Mouse (Mus musculus): ENCODE results near the gene Slfn3.
"Not testable (repeated sequence)": the region's sequence is repeated elsewhere in the genome, so short reads cannot be mapped to it uniquely, and the experiment has no call there.

Gene Slfn3

GRCm38 (mm10) chr11:83191134-83191893 lies at the start of gene Slfn3:
Gene Slfn3, plus strand, starts transcription at chr11:83191330.
- DNase-seq (ENCODE audit: low read depth), result peak; percentile 37

DNA sequence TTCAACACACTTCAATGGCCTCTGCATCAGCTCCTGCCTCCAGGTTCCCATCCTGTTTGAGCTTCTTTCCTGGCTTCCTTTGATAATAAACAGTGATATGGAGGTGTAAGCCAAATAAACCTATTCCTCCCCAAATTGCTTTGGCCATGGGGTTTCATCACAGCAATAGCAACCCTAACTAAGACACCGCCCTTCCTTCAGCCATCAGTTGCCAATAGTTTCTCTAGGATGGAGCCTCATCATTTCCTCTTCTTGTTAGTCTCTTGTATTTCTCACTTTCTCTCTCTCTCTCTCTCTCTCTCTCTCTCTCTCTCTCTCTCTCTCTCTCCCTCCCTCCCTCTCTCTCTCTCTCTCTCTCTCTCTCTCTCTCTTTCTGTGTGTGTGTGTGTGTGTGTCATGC lies 42.2 kb upstream of the Slfn3 start:
- DNase-seq (ENCODE audit: low read depth), result not testable (repeated sequence)

DNA sequence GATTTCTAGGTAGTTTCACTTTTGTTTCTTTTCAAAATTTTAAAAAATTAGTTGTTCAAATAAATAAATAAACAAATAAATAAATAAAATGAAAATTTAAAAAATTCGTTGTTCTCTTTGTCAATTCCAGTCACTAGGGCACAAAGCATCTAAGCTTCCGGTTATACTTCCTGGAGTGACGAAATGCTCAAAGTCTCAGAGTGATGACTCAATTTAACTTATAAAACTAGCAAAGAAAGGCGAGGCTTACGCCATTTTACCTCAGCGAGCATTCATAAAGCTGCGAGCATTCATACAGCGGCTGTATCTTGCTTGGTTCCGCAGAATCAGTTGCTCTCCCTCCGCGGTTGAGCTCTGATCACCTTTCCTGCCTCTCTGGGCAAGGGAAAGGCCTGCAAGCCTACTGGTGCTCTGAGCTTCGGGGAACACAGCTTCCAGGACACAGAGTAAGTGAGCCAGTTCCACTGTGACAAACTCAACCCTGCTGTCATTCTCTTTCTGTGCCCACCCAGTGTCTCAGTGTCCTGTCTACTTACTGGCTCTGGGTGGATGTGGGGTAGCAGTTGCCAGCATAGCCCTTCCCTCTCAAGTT lies 16.1 kb upstream of the Slfn3 start, which contains the start of gene Slfn4:
Gene Slfn4, plus strand, starts transcription at position 239 of the 592 bp plus-strand sequence.
- DNase-seq (ENCODE audit: low read depth), result no peak

DNA sequence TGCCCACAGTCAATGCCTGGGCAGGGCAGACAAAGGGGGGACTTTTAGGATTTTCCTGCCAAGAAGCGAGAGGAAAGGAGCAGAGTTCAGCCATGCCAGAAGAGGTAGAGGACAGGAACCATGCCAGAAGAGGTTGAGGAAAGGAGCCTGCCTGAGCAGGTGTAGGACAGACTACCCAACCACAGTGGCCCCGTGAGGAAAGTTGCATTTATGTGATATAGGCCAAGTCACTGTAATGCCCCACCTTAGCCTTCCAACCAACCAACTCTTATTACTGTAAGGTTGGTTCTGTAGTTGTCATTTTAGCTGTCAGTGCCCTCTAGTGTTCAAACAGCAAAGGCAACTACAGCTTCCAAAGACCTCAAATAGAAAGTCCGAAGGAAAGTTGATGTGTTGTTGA lies 871 bp downstream of the Slfn3 start:
- DNase-seq (ENCODE audit: low read depth), result peak; percentile 56

DNA sequence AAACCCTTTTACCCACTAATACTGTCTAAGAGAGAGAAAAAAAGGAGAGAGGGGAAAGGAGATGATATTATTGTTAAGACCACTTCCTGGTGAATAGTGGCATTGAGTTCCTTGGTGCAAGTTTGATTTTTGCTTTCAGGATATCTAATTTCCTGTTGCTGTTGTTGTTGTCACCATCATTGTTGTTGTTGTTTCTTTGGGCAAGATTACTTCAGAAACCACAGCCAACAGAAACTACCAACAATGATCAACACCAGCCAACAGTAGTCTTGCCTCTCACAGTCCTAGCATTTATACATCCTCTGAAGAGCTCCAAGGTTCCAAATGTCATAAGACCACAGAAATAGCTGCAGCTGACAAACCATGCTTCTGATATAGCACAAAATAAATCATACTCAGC lies 13.9 kb downstream of the Slfn3 start:
- no peak for DNase-seq (ENCODE audit: low read depth)

- DNase-seq (ENCODE audit: low read depth), result no peak
These were observed 25.0 kb downstream of the Slfn3 start for GRCm38 (mm10) chr11:83216119-83216518.

- no peak for DNase-seq (ENCODE audit: low read depth)
These were observed 30.3 kb downstream of the Slfn3 start for GRCm38 (mm10) chr11:83221328-83221877.

- peak; percentile 73 for DNase-seq (ENCODE audit: low read depth)
These were observed 32.2 kb downstream of the Slfn3 start for GRCm38 (mm10) chr11:83223367-83223766.

DNA sequence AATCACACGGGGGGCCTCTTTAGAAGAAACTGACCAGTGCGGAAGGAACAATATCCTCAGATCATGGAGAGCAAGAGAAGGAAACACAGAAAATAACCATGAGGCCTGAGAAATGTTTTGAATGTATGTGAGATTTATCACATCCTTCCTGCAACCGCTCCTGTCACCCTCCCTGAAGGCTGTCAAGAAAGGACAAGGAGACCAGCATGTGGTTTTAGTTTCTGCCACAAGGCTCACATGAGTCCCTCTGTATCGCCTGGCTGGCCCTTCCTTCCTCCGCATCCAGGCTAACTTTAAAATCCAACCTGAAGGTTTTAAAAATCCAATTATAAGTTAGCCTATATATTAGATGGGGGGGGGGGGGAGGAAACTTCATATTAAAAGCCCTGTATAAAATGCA lies 32.7 kb downstream of the Slfn3 start:
- DNase-seq (ENCODE audit: low read depth), result not testable (repeated sequence)

DNA sequence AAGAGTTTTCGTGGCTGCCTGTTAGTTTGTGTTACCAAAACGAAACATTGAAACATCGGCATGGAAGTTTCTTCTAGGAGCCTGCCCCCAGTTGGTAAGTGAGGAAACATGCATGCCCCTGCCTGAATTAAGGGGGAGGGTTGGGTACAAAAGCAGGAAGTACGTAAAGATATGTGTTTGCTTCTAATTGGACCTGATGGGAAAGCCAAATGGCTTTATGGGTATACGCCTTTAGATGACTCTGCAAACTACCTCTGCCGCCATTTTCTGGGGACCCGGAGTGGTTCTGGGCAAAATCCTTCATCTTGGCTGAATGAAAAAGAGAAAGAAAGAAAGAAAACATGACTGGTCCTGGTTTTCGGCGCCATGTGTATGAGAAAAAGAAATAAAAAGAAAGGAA lies 33.1 kb downstream of the Slfn3 start:
- DNase-seq (ENCODE audit: low read depth), result peak; percentile 78

GRCm38 (mm10) chr11:83224750-83225149 lies 33.6 kb downstream of the Slfn3 start:
- DNase-seq (ENCODE audit: low read depth), result no peak

- no peak for DNase-seq (ENCODE audit: low read depth)
These were observed 34.3 kb downstream of the Slfn3 start for GRCm38 (mm10) chr11:83225371-83225960.

- no peak for DNase-seq (ENCODE audit: low read depth)
These were observed 37.0 kb downstream of the Slfn3 start for GRCm38 (mm10) chr11:83227926-83228723.

- DNase-seq (ENCODE audit: low read depth), result peak; percentile 45
These were observed 39.8 kb downstream of the Slfn3 start for GRCm38 (mm10) chr11:83230966-83231365.

- peak; percentile 60 for DNase-seq (ENCODE audit: low read depth)
These were observed 42.5 kb downstream of the Slfn3 start for GRCm38 (mm10) chr11:83233621-83234020.

DNA sequence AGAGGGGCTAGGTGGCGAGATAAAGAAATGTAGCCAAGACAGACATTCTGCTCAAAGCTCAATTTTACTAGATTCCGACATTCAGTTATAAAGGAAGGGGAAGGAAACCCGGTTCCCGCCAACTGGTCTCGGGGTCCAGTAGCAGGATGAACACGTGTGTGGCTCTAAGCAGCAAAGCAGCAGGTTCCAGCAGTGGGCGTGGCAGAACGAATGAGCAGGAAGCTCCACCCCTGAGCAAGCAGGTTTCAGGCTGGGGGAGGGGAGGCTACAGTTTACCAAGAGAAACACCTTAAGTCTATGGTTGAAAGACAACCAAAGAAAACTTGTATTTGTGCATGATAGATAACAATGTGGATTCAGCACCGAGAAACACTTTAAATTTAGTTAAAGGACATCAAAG lies 46.3 kb downstream of the Slfn3 start:
- DNase-seq (ENCODE audit: low read depth), result not testable (repeated sequence)

- DNase-seq (ENCODE audit: low read depth), result no peak
These were observed 47.3 kb downstream of the Slfn3 start for GRCm38 (mm10) chr11:83238389-83238788.

DNA sequence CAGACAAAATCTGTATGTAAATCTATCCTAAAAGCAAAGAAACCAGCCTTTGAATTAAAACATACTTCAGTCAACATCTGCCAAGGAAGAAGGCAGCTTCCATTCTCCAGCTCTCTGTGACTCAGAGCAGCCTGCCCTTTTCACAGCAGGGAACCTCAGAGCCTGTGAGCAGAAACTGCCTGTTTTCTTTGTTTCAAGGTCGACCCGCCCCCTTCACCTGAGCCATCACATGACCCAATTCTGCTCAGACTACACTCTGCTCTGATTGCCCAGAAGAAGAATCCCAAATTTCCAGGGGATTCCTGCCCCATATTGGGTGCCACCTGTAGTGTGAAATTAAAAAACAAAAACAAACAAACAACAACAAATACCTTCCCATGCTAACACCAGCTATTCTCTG lies 48.7 kb downstream of the Slfn3 start:
- no peak for DNase-seq (ENCODE audit: low read depth)

GRCm38 (mm10) chr11:83257211-83257610 lies 66.1 kb downstream of the Slfn3 start:
- DNase-seq (ENCODE audit: low read depth), result not testable (repeated sequence)

DNA sequence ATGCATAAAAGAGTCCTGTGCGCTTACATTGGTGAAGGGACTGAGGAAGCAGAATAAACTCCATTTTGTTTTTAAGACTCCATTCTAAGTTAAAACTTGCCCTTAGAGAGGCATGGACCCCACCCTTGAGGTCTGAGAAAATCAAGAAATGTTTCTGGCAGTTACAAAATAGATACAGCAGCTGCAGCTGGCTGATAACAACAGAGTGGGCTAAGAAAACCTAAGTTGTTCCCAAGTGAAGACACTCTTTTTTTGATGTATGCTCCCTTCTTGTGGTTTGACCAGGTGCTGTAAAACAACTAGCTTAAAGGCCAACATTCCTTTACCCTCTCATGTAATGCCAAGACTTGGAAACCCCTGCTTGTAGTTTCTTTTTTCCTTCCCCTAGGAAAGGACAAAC lies 71.5 kb downstream of the Slfn3 start:
- DNase-seq (ENCODE audit: low read depth), result peak; percentile 73

- peak; percentile 50 for DNase-seq (ENCODE audit: low read depth)
These were observed 72.0 kb downstream of the Slfn3 start for GRCm38 (mm10) chr11:83263146-83263545.

Measured in c-Kit-positive CD71-positive TER-119-negative erythroid progenitor cells, embryonic 14.5 days (primary cell).